Mouse (Mus musculus) forebrain, embryonic 13.5 days (tissue): ENCODE data around the gene Grip1. TPM values are rescaled to one million over a fixed set of nuclear protein-coding genes. Genes with fewer than 3 reads are reported as not detected.

Experiments
- ATAC-seq: fragments of 200-750 bp; cut with Nextera tagmentation; 2 replicates; pipeline ENCODE4 v1.8.0; 2017
- H3K27ac ChIP-seq: fragments of 300-500 bp; sonication (generic); 2 replicates; pipeline ENCODE4 v1.5.1; 2015; ENCODE audit warnings: inconsistent platforms, mild to moderate bottlenecking, moderate library complexity
- H3K27me3 ChIP-seq: fragments of 300-500 bp; sonication (generic); 2 replicates; pipeline ENCODE4 v1.6.1; 2015; ENCODE audit warnings: mild to moderate bottlenecking, inconsistent platforms
- H3K36me3 ChIP-seq: fragments of 300-500 bp; sonication (generic); 2 replicates; pipeline ENCODE4 v1.6.1; 2015; ENCODE audit warnings: mild to moderate bottlenecking, inconsistent platforms; ENCODE audit not compliant: poor library complexity, severe bottlenecking
- H3K4me1 ChIP-seq: fragments of 300-500 bp; sonication (generic); 2 replicates; pipeline ENCODE4 v1.6.1; 2015; ENCODE audit warnings: inconsistent platforms
- H3K4me2 ChIP-seq: fragments of 300-500 bp; sonication (generic); 2 replicates; pipeline ENCODE4 v1.6.1; 2015; ENCODE audit warnings: inconsistent platforms, mild to moderate bottlenecking, moderate library complexity
- H3K4me3 ChIP-seq: fragments of 300-500 bp; sonication (generic); 2 replicates; pipeline ENCODE4 v1.5.1; 2015; ENCODE audit warnings: mild to moderate bottlenecking, inconsistent platforms
- H3K9ac ChIP-seq: fragments of 300-500 bp; sonication (generic); 2 replicates; pipeline ENCODE4 v1.6.1; 2015; ENCODE audit warnings: mild to moderate bottlenecking, inconsistent platforms
- H3K9me3 ChIP-seq: fragments of 300-500 bp; sonication (generic); replicated peaks from 2 replicates; pipeline ENCODE4 v1.6.1; 2016; ENCODE audit warnings: inconsistent platforms
- WGBS: fragments of 180-500 bp; shearing (Covaris S2); methylation state at CpG from one replicate; pipeline ENCODE4 v1.1.7; 2015; 5-methylcytosine and 5-hydroxymethylcytosine counted together
- polyA plus RNA-seq: library from polyadenylated mRNA; unstranded; fragments of >200 nt; fragmentation: Nextera tagmentation; extraction: Ambion mirVana; gene quantifications from 2 replicates; pipeline ENCODE4 v1.2.1, GENCODE M21; 2015

The Grip1 gene
- polyA plus RNA-seq, 1 experiment from 2014 or later = 12.4 TPM

DNA sequence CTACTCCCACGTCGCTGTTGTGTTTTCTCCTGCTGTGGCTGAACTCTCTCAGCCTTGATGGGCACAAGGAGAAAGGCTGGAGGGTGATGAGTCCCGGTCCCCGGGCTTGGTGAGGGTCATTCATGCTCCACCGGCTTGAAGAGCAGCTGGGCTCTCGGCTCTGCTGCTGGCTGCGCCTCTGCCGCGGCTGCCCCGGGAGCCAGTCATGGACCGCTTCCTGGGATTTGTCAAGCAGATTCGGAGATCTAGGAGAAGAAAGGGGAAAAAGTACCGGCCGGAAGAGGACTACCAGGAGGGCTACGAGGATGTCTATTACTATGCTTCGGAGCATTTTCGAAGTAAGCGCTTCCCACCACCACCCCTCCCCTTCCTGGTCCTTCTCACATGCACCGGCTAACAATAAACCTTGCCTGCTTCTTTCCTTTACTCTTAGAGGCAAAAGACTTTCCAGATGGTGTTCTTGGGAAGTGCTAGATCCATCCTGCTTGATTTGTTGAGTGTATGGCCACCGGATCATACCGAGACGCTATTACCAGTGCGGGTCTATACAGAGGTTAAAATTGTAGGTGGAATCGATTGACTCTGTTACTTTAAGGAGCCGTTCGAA lies 238.8 kb downstream of the Grip1 start:
- Histone ChIP-seq H3K27me3 (no peaks in the 10 kb centered on the region), H3K27ac (peak overlapping the region; percentile 93), H3K4me2 (peak overlapping the region; percentile 94), H3K9ac (peak overlapping the region; percentile 68), H3K9me3 (no peaks in the 10 kb centered on the region), H3K4me3 (peak overlapping the region; percentile 56), H3K4me1 (peaks cover 50% of the 10 kb centered on the region), H3K36me3 (no peaks in the 10 kb centered on the region)
- peak; percentile 23; the same call in 1 of the 2 replicates for ATAC-seq
- 1% methylated on average over 26 of the region's 26 CpGs for WGBS

DNA sequence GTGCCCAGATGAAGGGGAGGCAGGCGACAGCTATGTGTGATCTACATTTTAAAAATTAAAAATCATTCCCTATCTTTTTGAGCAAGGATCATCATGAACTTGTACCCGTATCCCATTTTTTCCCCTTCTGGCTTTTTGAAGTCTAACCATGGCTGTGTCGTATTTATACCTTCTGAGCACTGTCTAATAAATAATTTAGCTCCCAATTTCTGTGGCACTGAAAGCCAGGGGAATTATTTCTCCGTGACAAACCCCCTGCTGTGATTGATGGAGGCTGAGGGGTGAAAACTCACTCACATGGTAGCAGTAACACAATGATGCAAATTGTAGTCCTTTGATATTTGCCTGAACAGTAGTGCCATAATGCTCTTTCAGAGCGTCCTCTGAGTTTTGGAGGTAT lies 239.8 kb downstream of the Grip1 start:
- H3K4me1 ChIP-seq = peaks cover 42% of the 10 kb centered on the region
- no peak for ATAC-seq
- H3K9ac ChIP-seq = peak overlapping the region; percentile 68
- H3K4me3 ChIP-seq = peak overlapping the region; percentile 56
- no peaks in the 10 kb centered on the region for H3K36me3 ChIP-seq
- peak overlapping the region; percentile 94 for H3K4me2 ChIP-seq
- H3K27ac ChIP-seq = 0 out of 2 replicates have a peak overlapping the region, but pooled peaks have one; percentile 93
- 41% methylated on average over 5 of the region's 5 CpGs for WGBS
- H3K27me3 ChIP-seq = no peaks in the 10 kb centered on the region
- H3K9me3 ChIP-seq = no peaks in the 10 kb centered on the region

DNA sequence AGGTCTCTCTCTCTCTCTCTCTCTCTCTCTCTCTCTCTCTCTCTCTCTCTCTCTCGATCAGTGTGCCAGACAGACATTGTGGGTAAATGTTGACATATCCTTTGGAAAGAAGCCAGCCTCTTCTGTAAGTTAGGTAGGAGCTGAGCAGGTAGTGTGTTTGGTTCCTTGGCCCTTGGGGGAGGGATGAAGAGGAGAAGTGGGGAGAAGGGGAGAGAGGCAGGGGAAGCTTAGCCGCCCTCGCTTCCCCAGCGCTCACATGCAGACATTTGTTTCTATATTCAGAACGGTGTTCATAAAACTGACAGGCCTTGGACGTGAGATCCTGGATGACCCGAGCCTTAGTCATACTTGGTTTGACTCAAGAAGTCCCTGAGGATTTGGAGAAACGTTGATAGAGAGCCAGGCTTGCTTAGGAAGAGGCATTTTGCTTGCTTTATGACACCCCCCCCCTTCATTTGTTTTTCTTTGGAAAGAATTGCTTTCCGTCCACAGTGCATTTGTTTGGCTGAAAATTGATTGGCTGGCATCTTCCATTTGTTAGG lies 243.7 kb downstream of the Grip1 start:
- no peaks in the 10 kb centered on the region for H3K36me3 ChIP-seq
- no peak overlapping the region for H3K4me3 ChIP-seq
- H3K4me1 ChIP-seq = peaks cover 22% of the 10 kb centered on the region
- no peak for ATAC-seq
- no peak overlapping the region for H3K27ac ChIP-seq
- WGBS = 78% methylated on average over 9 of the region's 9 CpGs
- no peak overlapping the region for H3K4me2 ChIP-seq
- no peaks in the 10 kb centered on the region for H3K9me3 ChIP-seq
- H3K27me3 ChIP-seq = no peaks in the 10 kb centered on the region
- H3K9ac ChIP-seq = no peak overlapping the region

DNA sequence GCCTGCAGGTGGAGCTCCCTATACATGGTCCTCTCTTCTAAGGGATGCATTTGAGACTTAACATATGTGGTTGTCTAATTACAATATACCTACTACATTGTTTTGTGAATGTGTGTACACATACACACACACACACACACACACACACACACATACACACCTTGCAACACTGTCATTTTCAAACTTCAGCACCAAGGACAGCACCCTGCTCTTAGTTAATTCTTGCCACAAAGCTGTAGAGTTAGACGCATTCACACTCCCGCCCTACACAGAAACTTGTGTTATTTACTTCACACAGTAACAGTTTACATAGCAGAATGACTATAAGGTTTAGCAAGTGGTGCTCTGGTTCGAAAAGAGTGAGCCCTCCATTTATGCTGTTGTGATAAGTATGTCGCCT lies 251.7 kb downstream of the Grip1 start:
- Histone ChIP-seq H3K9me3 (no peaks in the 10 kb centered on the region), H3K4me1 (no peaks in the 10 kb centered on the region), H3K27me3 (no peaks in the 10 kb centered on the region), H3K36me3 (no peaks in the 10 kb centered on the region), H3K4me2 (no peak overlapping the region), H3K4me3 (no peak overlapping the region), H3K27ac (no peak overlapping the region), H3K9ac (no peak overlapping the region)
- no peak for ATAC-seq
- WGBS = 65% methylated on average over 4 of the region's 4 CpGs

DNA sequence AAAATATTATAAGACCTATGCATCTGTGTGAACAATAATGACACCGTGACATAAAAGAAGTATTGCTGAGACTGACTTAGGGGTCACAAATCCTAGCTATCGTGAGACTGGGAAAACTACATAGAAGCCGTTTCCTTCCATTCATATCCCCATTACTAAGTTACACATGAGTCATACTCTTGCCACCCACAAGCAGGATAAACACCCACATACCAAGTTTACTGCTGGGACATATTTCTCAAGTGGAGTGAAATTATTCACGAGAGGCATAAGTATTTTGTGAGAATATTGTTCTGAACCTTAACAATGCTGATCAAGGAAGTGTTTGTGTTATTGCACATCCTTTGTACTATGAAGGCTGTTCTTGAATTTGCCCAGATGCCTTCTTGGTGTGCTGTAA lies 252.7 kb downstream of the Grip1 start:
- Histone ChIP-seq H3K4me3 (no peak overlapping the region), H3K9me3 (no peaks in the 10 kb centered on the region), H3K4me1 (no peaks in the 10 kb centered on the region), H3K4me2 (no peak overlapping the region), H3K27ac (no peak overlapping the region), H3K27me3 (no peaks in the 10 kb centered on the region), H3K9ac (no peak overlapping the region), H3K36me3 (no peaks in the 10 kb centered on the region)
- no peak for ATAC-seq
- 93% methylated on average over 4 of the region's 4 CpGs for WGBS

DNA sequence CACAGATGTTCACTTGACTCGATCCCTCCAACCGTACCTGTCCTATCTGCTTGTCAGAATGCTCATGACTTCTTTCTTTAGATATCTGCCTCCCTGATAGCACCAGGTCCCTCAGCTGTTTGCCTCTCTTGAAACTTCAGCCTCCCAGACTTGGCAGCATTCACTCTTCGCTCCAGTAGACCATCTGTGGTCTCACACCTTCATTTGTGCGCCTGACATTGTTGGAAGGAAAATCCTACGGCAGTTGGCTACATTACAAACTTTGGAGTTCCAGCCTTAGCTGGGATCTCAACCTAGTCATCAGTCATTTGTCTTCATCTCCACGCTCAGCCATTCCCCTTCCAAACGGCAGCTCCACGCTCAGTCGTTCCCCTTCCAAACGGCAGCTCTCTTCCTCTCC lies 253.4 kb downstream of the Grip1 start:
- Histone ChIP-seq H3K36me3 (no peaks in the 10 kb centered on the region), H3K4me1 (no peaks in the 10 kb centered on the region), H3K27me3 (no peaks in the 10 kb centered on the region), H3K4me3 (no peak overlapping the region), H3K4me2 (no peak overlapping the region), H3K9me3 (no peaks in the 10 kb centered on the region), H3K27ac (no peak overlapping the region), H3K9ac (no peak overlapping the region)
- no peak for ATAC-seq
- WGBS = 90% methylated on average over 10 of the region's 10 CpGs

DNA sequence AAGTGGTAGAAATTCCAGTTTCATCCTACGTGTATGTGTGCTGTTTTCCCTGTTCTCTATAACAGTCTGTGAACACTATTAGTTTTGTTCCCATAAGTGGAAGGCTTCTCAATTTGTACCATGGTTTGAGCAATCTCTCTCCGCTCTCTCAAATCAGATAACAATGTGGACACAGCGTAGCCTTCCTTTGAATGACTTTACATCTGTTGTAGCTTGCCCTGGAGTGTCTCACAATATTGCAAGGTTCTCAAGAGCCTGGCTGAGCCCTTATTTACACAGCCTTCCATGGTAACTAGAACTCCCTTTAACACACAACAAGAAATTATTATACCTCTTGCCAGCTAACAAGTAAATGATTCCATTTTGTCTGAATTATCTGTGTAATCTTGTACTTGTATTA lies 268.3 kb downstream of the Grip1 start:
- H3K9me3 ChIP-seq = no peaks in the 10 kb centered on the region
- WGBS = 67% methylated on average over 3 of the region's 3 CpGs
- ATAC-seq = no peak

DNA sequence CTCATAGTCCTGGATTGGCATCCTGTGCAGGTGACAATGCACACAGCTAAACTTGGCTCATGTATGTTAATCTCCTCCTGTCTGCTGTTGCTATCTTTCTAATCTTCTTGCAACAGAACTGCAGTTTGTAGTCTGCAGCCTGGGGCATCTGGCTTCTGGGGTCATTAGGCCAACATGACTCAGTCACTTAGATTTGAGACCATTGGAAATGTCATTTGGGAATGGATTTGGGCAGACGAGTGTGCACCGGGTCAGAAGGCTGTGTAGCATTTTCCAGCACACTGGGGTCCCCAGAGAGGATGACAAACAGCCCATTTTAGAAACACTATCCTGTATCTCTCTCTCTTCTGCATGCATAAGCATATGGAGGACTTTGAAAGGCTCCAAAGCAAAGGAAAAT lies 268.8 kb downstream of the Grip1 start:
- H3K4me1 ChIP-seq = peaks cover 13% of the 10 kb centered on the region; the same call in 1 of the 2 replicates
- H3K4me3 ChIP-seq = no peak overlapping the region
- 64% methylated on average over 2 of the region's 2 CpGs for WGBS
- H3K9ac ChIP-seq = no peak overlapping the region
- ATAC-seq = no peak
- H3K4me2 ChIP-seq = no peak overlapping the region
- H3K27me3 ChIP-seq = no peaks in the 10 kb centered on the region
- H3K27ac ChIP-seq = no peak overlapping the region
- H3K9me3 ChIP-seq = no peaks in the 10 kb centered on the region
- no peaks in the 10 kb centered on the region for H3K36me3 ChIP-seq

More for the DNA sequence above, 268.3 kb downstream of the Grip1 start:
- H3K9ac ChIP-seq = no peak overlapping the region
- no peaks in the 10 kb centered on the region for H3K36me3 ChIP-seq
- no peak overlapping the region for H3K4me2 ChIP-seq
- peaks cover 13% of the 10 kb centered on the region; the same call in 1 of the 2 replicates for H3K4me1 ChIP-seq
- H3K27me3 ChIP-seq = no peaks in the 10 kb centered on the region
- no peak overlapping the region for H3K27ac ChIP-seq
- H3K4me3 ChIP-seq = no peak overlapping the region

DNA sequence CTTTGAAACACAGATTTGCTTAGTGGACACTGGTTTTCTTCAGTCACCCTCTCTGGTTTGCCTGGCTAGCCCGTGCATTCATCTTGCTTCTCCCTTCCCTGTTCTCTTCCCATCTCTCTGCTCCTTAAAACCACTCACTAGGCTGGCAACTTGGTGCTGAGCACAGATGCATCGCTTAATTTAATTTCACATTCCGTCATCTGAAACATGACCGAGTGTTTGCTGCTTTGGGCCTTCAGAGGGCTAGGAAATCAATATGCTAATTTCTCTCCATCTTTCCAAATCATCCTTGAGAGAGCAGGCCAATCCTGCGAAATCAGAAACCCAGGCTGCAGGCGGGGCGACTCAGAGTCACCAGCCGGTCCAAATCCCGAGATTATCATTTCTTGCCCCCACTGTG lies 270.0 kb downstream of the Grip1 start:
- ATAC-seq = no peak
- no peaks in the 10 kb centered on the region for H3K36me3 ChIP-seq
- no peaks in the 10 kb centered on the region for H3K27me3 ChIP-seq
- no peaks in the 10 kb centered on the region for H3K9me3 ChIP-seq
- no peak overlapping the region for H3K4me3 ChIP-seq
- H3K4me2 ChIP-seq = no peak overlapping the region
- no peak overlapping the region for H3K9ac ChIP-seq
- no peak overlapping the region for H3K27ac ChIP-seq
- H3K4me1 ChIP-seq = peaks cover 13% of the 10 kb centered on the region; the same call in 1 of the 2 replicates
- WGBS = 79% methylated on average over 9 of the region's 9 CpGs

DNA sequence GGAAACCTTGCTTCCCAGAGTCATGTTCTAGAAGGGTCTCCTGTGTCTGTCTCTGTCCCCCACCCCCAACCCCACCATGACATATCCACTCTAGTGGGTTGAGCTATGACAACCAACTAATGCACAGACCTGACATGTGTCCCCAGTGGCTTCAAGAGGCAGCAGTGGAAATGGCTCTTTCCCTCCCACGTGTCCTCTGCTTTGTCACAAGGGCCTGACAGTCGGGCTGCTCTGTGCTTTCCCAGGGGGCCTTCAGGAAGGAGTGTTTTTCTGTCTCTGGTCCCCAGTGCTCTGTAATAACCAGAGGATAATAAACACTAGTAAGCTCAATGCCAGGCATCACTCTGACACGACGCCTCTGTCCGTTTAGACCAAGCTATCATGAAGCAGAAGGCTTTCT lies 271.7 kb downstream of the Grip1 start:
- no peak overlapping the region for H3K9ac ChIP-seq
- no peak overlapping the region for H3K4me2 ChIP-seq
- H3K36me3 ChIP-seq = no peaks in the 10 kb centered on the region
- no peak overlapping the region for H3K4me3 ChIP-seq
- H3K9me3 ChIP-seq = no peaks in the 10 kb centered on the region
- WGBS = 73% methylated on average over 5 of the region's 5 CpGs
- H3K27ac ChIP-seq = no peak overlapping the region
- ATAC-seq = no peak
- no peaks in the 10 kb centered on the region for H3K27me3 ChIP-seq
- H3K4me1 ChIP-seq = peaks cover 21% of the 10 kb centered on the region; the same call in 1 of the 2 replicates

DNA sequence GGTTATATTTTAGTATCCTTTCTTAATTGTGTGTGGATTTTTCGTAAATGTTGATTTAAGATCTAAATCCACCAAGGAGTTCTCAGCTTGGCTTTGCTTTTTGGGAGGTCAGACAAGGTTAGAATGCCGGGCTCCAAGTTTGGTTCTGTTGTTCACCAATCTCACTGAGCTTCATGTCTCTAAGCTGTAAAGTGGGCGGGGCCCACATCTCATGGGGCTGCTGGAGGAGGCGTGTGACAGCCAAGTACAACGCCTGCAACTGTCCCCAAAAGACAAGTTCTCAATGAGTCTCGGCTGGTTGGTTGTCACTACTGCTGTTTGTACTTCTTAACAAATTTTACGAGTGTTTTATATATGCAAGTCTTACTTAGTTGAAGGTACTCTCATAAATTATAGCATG lies 272.3 kb downstream of the Grip1 start:
- no peak overlapping the region for H3K27ac ChIP-seq
- 82% methylated on average over 7 of the region's 7 CpGs for WGBS
- no peak overlapping the region for H3K9ac ChIP-seq
- H3K4me2 ChIP-seq = no peak overlapping the region
- no peaks in the 10 kb centered on the region for H3K9me3 ChIP-seq
- H3K4me1 ChIP-seq = peaks cover 21% of the 10 kb centered on the region; the same call in 1 of the 2 replicates
- H3K27me3 ChIP-seq = no peaks in the 10 kb centered on the region
- ATAC-seq = no peak
- no peaks in the 10 kb centered on the region for H3K36me3 ChIP-seq
- no peak overlapping the region for H3K4me3 ChIP-seq

DNA sequence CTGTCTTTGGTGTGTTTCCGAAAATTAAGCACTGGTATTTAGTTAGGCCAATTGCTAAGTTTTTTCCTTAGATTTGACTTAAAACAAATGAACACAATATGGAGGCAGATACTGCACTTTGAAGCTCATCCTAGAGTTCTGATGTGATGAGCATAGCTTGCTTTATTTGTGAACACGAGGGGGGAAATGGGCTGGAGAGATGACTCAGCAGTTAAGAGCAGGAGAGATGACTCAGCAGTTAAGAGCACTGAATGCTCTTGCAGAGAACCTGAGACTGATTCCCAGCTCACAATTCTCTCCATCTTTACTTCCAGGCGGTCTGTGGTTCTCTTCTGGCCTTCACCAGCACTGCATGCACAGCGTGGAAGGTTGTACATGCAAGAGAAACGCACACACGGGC lies 273.3 kb downstream of the Grip1 start:
- Histone ChIP-seq H3K9ac (no peak overlapping the region), H3K4me2 (no peak overlapping the region), H3K27me3 (no peaks in the 10 kb centered on the region), H3K4me3 (no peak overlapping the region), H3K27ac (no peak overlapping the region), H3K36me3 (no peaks in the 10 kb centered on the region), H3K4me1 (peaks cover 21% of the 10 kb centered on the region; the same call in 1 of the 2 replicates), H3K9me3 (no peaks in the 10 kb centered on the region)
- no peak for ATAC-seq
- WGBS = 92% methylated on average over 6 of the region's 6 CpGs

DNA sequence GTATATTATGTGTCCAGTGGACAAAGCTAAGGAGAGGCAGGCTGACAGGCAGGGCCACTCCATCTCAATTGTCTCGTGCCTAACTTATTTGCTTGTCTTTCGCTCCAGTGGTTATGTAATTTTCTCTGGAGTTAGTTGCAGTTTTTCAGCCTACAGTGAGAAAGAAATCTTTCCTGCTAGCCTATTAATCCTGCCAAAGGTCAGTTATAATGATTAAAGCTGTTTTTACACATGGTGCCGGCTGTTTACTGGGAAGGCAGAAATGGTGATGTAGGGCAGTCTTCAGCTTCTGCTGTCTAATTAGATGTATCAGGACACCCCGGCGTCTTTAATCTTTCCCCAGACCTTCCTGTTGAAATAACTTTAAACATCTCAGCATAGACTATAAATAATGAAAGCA lies 276.6 kb downstream of the Grip1 start:
- H3K9me3 ChIP-seq = no peaks in the 10 kb centered on the region
- H3K9ac ChIP-seq = no peak overlapping the region
- H3K27ac ChIP-seq = no peak overlapping the region
- ATAC-seq = no peak
- H3K27me3 ChIP-seq = no peaks in the 10 kb centered on the region
- H3K4me1 ChIP-seq = peaks cover 15% of the 10 kb centered on the region; the same call in 1 of the 2 replicates
- WGBS = 50% methylated on average over 5 of the region's 5 CpGs
- H3K4me2 ChIP-seq = no peak overlapping the region
- no peaks in the 10 kb centered on the region for H3K36me3 ChIP-seq
- no peak overlapping the region for H3K4me3 ChIP-seq
